Mouse (Mus musculus): ENCODE results near the gene Mapkap1. TPM values are rescaled to one million over a fixed set of nuclear protein-coding genes. Genes with fewer than 3 reads are reported as not detected.

Gene Mapkap1
- polyA plus RNA-seq, 1 experiment from 2014 or later: 103 TPM

DNA sequence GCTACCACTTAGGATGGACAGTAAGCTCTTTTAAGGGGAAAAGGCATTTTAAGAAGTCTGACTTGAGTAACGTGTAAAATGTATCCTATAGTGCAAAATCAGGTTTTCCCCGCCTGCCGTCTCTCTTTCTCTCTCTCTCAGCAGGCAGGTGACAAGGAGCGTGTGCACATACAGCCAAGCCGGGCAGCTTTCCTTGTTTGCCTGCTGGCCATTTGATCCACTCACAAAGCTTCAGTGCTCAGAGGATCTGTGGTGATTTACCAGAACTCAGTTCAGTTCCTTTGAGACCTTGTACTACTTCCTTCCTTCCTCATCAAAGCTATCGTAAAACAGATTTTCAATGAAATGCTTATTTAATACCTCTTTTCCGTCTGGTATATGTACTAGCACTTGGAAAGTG is 137.0 kb downstream of the Mapkap1 start:
- WGBS: 59% methylated on average over 7 of the region's 7 CpGs
- no peak overlapping the region for H3K4me2 ChIP-seq (ENCODE audit: low read depth, low read length)

DNA sequence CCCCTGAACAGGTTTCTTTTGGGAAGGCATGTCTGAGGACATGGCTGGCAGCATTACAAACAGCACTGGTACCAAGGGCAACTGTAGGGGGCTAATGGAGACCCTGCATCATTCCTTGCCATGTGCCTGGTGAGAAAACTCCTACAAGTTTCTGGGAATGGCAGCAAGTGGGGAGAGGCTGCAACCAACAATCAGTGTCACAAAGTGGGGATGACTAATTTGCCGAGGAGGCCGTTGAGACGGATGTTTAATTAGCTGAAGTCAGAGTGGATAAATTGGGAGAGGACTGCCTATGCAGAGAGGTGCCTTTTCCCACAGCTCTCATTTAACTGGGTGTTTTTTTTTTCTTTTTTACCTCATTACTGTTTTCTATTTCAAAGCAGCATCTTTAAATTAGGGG is 137.4 kb downstream of the Mapkap1 start:
- DNase-seq (ENCODE audit: low spot score): no peak
- Histone ChIP-seq H3K27me3 (ENCODE audit: control insufficient read depth, insufficient read depth, low read length) (no peaks in the 10 kb centered on the region), H3K27ac (replicated peaks; ENCODE audit: low read depth, low read length) (no peak overlapping the region), H3K4me2 (ENCODE audit: low read depth, low read length) (no peak overlapping the region), H3K4me3 (ENCODE audit: low read depth, low read length) (no peak overlapping the region), H3K9me3 (replicated peaks; ENCODE audit: control insufficient read depth, low read length) (no peaks in the 10 kb centered on the region), H3K4me1 (ENCODE audit: control insufficient read depth, insufficient read depth, low read length) (no peaks in the 10 kb centered on the region), H3K9ac (replicated peaks; ENCODE audit: low read length) (no peak overlapping the region), H3K36me3 (replicated peaks; ENCODE audit: control insufficient read depth, insufficient read depth, low read depth, low read length) (no peaks in the 10 kb centered on the region)
- ATAC-seq (replicated peaks; ENCODE audit: insufficient number of reproducible peaks, low FRiP score, low TSS enrichment, low read depth): no peak
- 65% methylated on average over 3 of the region's 3 CpGs for WGBS

More for the DNA sequence above, 137.0 kb downstream of the Mapkap1 start:
- Histone ChIP-seq H3K36me3 (replicated peaks; ENCODE audit: control insufficient read depth, insufficient read depth, low read depth, low read length) (no peaks in the 10 kb centered on the region), H3K4me1 (ENCODE audit: control insufficient read depth, insufficient read depth, low read length) (no peaks in the 10 kb centered on the region), H3K27ac (replicated peaks; ENCODE audit: low read depth, low read length) (no peak overlapping the region), H3K9me3 (replicated peaks; ENCODE audit: control insufficient read depth, low read length) (no peaks in the 10 kb centered on the region), H3K9ac (replicated peaks; ENCODE audit: low read length) (no peak overlapping the region), H3K4me3 (ENCODE audit: low read depth, low read length) (no peak overlapping the region), H3K27me3 (ENCODE audit: control insufficient read depth, insufficient read depth, low read length) (no peaks in the 10 kb centered on the region)
- no peak for ATAC-seq (replicated peaks; ENCODE audit: insufficient number of reproducible peaks, low FRiP score, low TSS enrichment, low read depth)
- DNase-seq (ENCODE audit: low spot score): no peak

- WGBS: 89% methylated on average over 13 of the region's 13 CpGs
- Histone ChIP-seq H3K4me3 (ENCODE audit: low read depth, low read length) (no peak overlapping the region), H3K27ac (replicated peaks; ENCODE audit: low read depth, low read length) (no peak overlapping the region), H3K4me1 (ENCODE audit: control insufficient read depth, insufficient read depth, low read length) (no peaks in the 10 kb centered on the region), H3K4me2 (ENCODE audit: low read depth, low read length) (no peak overlapping the region), H3K36me3 (replicated peaks; ENCODE audit: control insufficient read depth, insufficient read depth, low read depth, low read length) (no peaks in the 10 kb centered on the region), H3K9ac (replicated peaks; ENCODE audit: low read length) (no peak overlapping the region), H3K27me3 (ENCODE audit: control insufficient read depth, insufficient read depth, low read length) (no peaks in the 10 kb centered on the region), H3K9me3 (replicated peaks; ENCODE audit: control insufficient read depth, low read length) (no peaks in the 10 kb centered on the region)
- DNase-seq (ENCODE audit: low spot score) (no peak), ATAC-seq (replicated peaks; ENCODE audit: insufficient number of reproducible peaks, low FRiP score, low TSS enrichment, low read depth) (no peak)
Measured at GRCm38 (mm10) chr2:34544646-34545395, 138.2 kb downstream of the Mapkap1 start.

DNA sequence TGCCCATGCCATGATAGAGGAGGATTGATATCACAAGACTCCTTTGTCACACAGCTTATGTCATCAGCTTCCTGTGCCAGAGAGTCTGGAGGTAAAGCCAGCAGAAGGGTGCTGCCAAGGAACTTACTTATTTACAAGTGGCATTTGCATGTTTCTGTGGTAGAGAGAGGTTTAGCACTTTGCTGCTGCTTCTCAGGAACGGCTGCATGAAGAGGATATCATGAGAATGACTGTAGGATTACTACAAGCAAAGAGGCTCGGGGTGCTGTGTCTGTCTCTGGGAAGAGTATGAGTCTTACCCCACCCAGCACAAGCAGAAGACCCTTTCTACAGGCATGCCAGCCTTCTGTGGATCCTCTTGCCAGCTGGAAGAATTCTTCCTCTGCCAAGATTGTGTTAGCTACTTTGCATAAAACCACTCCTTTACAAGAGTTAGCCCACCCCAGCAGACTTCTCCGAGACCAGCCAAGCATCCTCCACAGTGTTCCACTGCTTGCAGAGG is 139.7 kb downstream of the Mapkap1 start:
- Histone ChIP-seq H3K4me3 (ENCODE audit: low read depth, low read length) (no peak overlapping the region), H3K9ac (replicated peaks; ENCODE audit: low read length) (no peak overlapping the region), H3K9me3 (replicated peaks; ENCODE audit: control insufficient read depth, low read length) (no peaks in the 10 kb centered on the region), H3K27ac (replicated peaks; ENCODE audit: low read depth, low read length) (no peak overlapping the region), H3K27me3 (ENCODE audit: control insufficient read depth, insufficient read depth, low read length) (no peaks in the 10 kb centered on the region), H3K4me2 (ENCODE audit: low read depth, low read length) (no peak overlapping the region), H3K4me1 (ENCODE audit: control insufficient read depth, insufficient read depth, low read length) (no peaks in the 10 kb centered on the region), H3K36me3 (replicated peaks; ENCODE audit: control insufficient read depth, insufficient read depth, low read depth, low read length) (no peaks in the 10 kb centered on the region)
- DNase-seq (ENCODE audit: low spot score) (no peak), ATAC-seq (replicated peaks; ENCODE audit: insufficient number of reproducible peaks, low FRiP score, low TSS enrichment, low read depth) (no peak)
- WGBS: 83% methylated on average over 3 of the region's 3 CpGs

DNA sequence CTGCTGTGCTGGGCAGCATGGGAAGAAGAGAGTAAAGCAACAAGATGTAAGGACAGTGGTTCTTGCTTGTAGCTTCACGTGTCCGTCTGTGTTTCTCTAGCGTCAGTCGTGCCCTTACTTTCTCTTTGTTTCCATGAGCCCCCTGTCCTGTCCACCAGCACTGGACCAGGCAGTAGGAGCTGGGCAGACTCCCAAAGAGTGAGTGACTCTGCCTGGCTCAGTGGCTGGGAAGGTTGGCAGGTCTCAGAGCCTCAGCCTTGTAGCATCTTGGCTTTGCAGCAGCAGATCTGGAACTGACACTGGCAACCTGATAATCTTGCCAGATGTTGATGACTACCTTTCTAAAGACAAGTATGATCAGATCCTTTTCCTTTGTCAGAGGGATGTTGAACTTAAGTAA is 140.9 kb downstream of the Mapkap1 start:
- DNase-seq (ENCODE audit: low spot score) (no peak), ATAC-seq (replicated peaks; ENCODE audit: insufficient number of reproducible peaks, low FRiP score, low TSS enrichment, low read depth) (no peak)
- Histone ChIP-seq H3K4me2 (ENCODE audit: low read depth, low read length) (no peak overlapping the region), H3K9me3 (replicated peaks; ENCODE audit: control insufficient read depth, low read length) (no peaks in the 10 kb centered on the region), H3K27me3 (ENCODE audit: control insufficient read depth, insufficient read depth, low read length) (no peaks in the 10 kb centered on the region), H3K36me3 (replicated peaks; ENCODE audit: control insufficient read depth, insufficient read depth, low read depth, low read length) (no peaks in the 10 kb centered on the region), H3K4me1 (ENCODE audit: control insufficient read depth, insufficient read depth, low read length) (no peaks in the 10 kb centered on the region), H3K4me3 (ENCODE audit: low read depth, low read length) (no peak overlapping the region), H3K9ac (replicated peaks; ENCODE audit: low read length) (no peak overlapping the region), H3K27ac (replicated peaks; ENCODE audit: low read depth, low read length) (no peak overlapping the region)
- WGBS: 91% methylated on average over 4 of the region's 4 CpGs

GRCm38 (mm10) chr2:34548961-34549360 is 142.4 kb downstream of the Mapkap1 start:
- no peaks in the 10 kb centered on the region for H3K36me3 ChIP-seq (replicated peaks; ENCODE audit: control insufficient read depth, insufficient read depth, low read depth, low read length)
- H3K27me3 ChIP-seq (ENCODE audit: control insufficient read depth, insufficient read depth, low read length): no peaks in the 10 kb centered on the region
- ATAC-seq (replicated peaks; ENCODE audit: insufficient number of reproducible peaks, low FRiP score, low TSS enrichment, low read depth) (no peak), DNase-seq (ENCODE audit: low spot score) (no peak)
- no peak overlapping the region for H3K27ac ChIP-seq (replicated peaks; ENCODE audit: low read depth, low read length)
- no peak overlapping the region for H3K4me2 ChIP-seq (ENCODE audit: low read depth, low read length)
- no peak overlapping the region for H3K4me3 ChIP-seq (ENCODE audit: low read depth, low read length)
- H3K9ac ChIP-seq (replicated peaks; ENCODE audit: low read length): no peak overlapping the region
- 86% methylated on average over 5 of the region's 5 CpGs for WGBS
- H3K9me3 ChIP-seq (replicated peaks; ENCODE audit: control insufficient read depth, low read length): no peaks in the 10 kb centered on the region
- H3K4me1 ChIP-seq (ENCODE audit: control insufficient read depth, insufficient read depth, low read length): no peaks in the 10 kb centered on the region

DNA sequence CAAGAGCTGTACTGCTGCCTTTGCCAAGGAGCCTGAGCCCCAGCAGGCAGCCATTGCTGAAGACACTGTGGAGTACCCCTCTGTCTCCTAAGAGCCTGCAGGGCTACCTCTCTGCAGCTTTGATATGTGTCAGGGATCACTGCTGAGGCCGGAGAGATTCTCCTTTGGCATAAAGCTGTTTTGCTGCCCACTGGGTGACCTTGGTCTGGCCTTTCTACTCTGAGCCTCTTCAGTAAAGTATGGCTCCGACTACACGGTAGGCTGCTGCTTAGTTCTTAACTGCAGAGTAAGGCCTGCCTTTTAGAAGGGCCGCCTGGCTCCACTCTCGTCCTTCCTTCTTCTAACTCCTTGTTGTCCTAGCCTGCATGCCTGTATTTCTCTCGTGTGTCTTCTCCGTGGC is 142.9 kb downstream of the Mapkap1 start:
- H3K4me2 ChIP-seq (ENCODE audit: low read depth, low read length): no peak overlapping the region
- H3K27ac ChIP-seq (replicated peaks; ENCODE audit: low read depth, low read length): no peak overlapping the region
- no peaks in the 10 kb centered on the region for H3K27me3 ChIP-seq (ENCODE audit: control insufficient read depth, insufficient read depth, low read length)
- ATAC-seq (replicated peaks; ENCODE audit: insufficient number of reproducible peaks, low FRiP score, low TSS enrichment, low read depth) (no peak), DNase-seq (ENCODE audit: low spot score) (no peak)
- H3K9ac ChIP-seq (replicated peaks; ENCODE audit: low read length): no peak overlapping the region
- no peak overlapping the region for H3K4me3 ChIP-seq (ENCODE audit: low read depth, low read length)
- H3K9me3 ChIP-seq (replicated peaks; ENCODE audit: control insufficient read depth, low read length): no peaks in the 10 kb centered on the region
- 70% methylated on average over 7 of the region's 7 CpGs for WGBS
- no peaks in the 10 kb centered on the region for H3K36me3 ChIP-seq (replicated peaks; ENCODE audit: control insufficient read depth, insufficient read depth, low read depth, low read length)
- no peaks in the 10 kb centered on the region for H3K4me1 ChIP-seq (ENCODE audit: control insufficient read depth, insufficient read depth, low read length)

DNA sequence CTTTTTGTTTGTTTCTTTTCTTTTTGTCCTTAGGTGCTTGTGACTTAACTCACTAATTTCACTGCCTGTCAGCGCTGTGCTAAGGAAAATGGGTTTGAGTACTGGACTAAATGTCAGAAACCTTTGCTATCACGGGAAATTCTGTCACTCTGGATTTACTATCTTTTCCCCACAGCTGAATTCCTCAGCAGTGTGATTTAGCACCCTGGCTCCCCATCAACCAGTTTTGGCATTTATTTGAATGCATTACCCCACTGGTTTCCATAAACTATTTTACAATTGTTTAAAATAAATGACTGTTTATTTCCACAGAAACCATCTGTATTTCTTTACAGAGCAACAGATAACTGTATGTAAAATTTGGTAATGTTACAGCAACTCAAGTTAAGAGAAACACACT is 146.2 kb downstream of the Mapkap1 start:
- no peak overlapping the region for H3K4me2 ChIP-seq (ENCODE audit: low read depth, low read length)
- no peak overlapping the region for H3K4me3 ChIP-seq (ENCODE audit: low read depth, low read length)
- H3K4me1 ChIP-seq (ENCODE audit: control insufficient read depth, insufficient read depth, low read length): no peaks in the 10 kb centered on the region
- no peaks in the 10 kb centered on the region for H3K36me3 ChIP-seq (replicated peaks; ENCODE audit: control insufficient read depth, insufficient read depth, low read depth, low read length)
- no peaks in the 10 kb centered on the region for H3K9me3 ChIP-seq (replicated peaks; ENCODE audit: control insufficient read depth, low read length)
- no peak overlapping the region for H3K27ac ChIP-seq (replicated peaks; ENCODE audit: low read depth, low read length)
- ATAC-seq (replicated peaks; ENCODE audit: insufficient number of reproducible peaks, low FRiP score, low TSS enrichment, low read depth) (no peak), DNase-seq (ENCODE audit: low spot score) (no peak)
- no peaks in the 10 kb centered on the region for H3K27me3 ChIP-seq (ENCODE audit: control insufficient read depth, insufficient read depth, low read length)
- H3K9ac ChIP-seq (replicated peaks; ENCODE audit: low read length): no peak overlapping the region
- 80% methylated on average over 2 of the region's 2 CpGs for WGBS
